Comparison of ENCODE assay signal across 13 mouse cellular contexts in the genomic region with DNA sequence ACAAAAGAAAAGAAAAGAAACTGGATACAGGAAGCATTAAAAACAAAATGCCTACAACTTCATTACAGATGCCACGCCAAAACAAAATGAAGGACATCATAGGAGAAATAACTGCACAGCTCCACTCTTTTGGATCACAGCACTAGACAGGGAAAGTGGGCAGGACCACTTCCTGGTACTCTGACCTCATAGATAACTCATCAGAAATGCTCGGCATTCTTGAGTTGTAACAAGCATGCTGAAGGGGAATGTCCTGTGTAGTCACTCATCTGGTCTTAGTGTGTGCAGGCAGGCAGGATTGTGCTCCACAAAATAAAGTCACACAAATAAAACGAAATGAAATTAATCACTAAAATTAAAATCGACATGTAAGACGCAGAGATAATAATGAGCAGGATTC.
"Had no signal": no experiment of that assay in that cellular context is flagged by ENCODE, and none has a peak within 500 bp of the region (broad histone marks: within the 10 kb centered on the region; RNA-seq: fewer than 3 reads in every experiment).

No protein-coding gene starts in this region.

- ATAC-seq: liver, embryonic 12.5 days; midbrain, embryonic 13.5 days had no signal

- H3K4me2 ChIP-seq: limb, embryonic 15.5 days; liver, embryonic 12.5 days; lung, embryonic 15.5 days; midbrain, embryonic 13.5 days; neural tube, embryonic 15.5 days had no signal

- H3K27me3 ChIP-seq: limb, embryonic 15.5 days; liver, embryonic 12.5 days; lung, embryonic 15.5 days; midbrain, embryonic 13.5 days; neural tube, embryonic 15.5 days had no signal

- H3K27ac ChIP-seq: kidney, postnatal 0 days; layer of hippocampus, adult 2 months; limb, embryonic 15.5 days; liver, embryonic 12.5 days; lung, embryonic 15.5 days; midbrain, embryonic 13.5 days; neural tube, embryonic 15.5 days; stomach, postnatal 0 days had no signal

- H3K36me3 ChIP-seq: limb, embryonic 15.5 days; liver, embryonic 12.5 days; lung, embryonic 15.5 days had no signal

- H3K9ac ChIP-seq: limb, embryonic 15.5 days; liver, embryonic 12.5 days; lung, embryonic 15.5 days; midbrain, embryonic 13.5 days; neural tube, embryonic 15.5 days had no signal

- H3K4me3 ChIP-seq: layer of hippocampus, adult 2 months; limb, embryonic 15.5 days; liver, embryonic 12.5 days; lung, embryonic 15.5 days; midbrain, embryonic 13.5 days; neural tube, embryonic 15.5 days had no signal

- H3K4me1 ChIP-seq: limb, embryonic 15.5 days; liver, embryonic 12.5 days; lung, embryonic 15.5 days; midbrain, embryonic 13.5 days; neural tube, embryonic 15.5 days had no signal

- H3K9me3 ChIP-seq: limb, embryonic 15.5 days; liver, embryonic 12.5 days; lung, embryonic 15.5 days; midbrain, embryonic 13.5 days; neural tube, embryonic 15.5 days had no signal

- DNase-seq: kidney, adult 11 months; kidney, adult 9 months; kidney, postnatal 4 days; lung, postnatal 14 days; thymus, postnatal 4 days had no signal
